Mouse (Mus musculus) neural tube, embryonic 13.5 days (tissue): Measurements from ENCODE around the gene St6galnac5. TPM values are rescaled to one million over a fixed set of nuclear protein-coding genes. Genes with fewer than 3 reads are reported as not detected.

ENCODE experiments used
- ATAC-seq: fragments of 200-750 bp; cut with Nextera tagmentation; 2 replicates; pipeline ENCODE4 v1.8.0; 2017; ENCODE audit warnings: low read depth, mild to moderate bottlenecking, moderate TSS enrichment, moderate library complexity
- H3K27ac ChIP-seq: fragments of 300-500 bp; sonication (generic); replicated peaks from 2 replicates; pipeline ENCODE4 v1.5.1; 2015; ENCODE audit warnings: moderate library complexity, mild to moderate bottlenecking, inconsistent platforms
- H3K27me3 ChIP-seq: fragments of 300-500 bp; sonication (generic); 2 replicates; pipeline ENCODE4 v1.6.1; 2015; ENCODE audit warnings: mild to moderate bottlenecking, inconsistent platforms
- H3K36me3 ChIP-seq: fragments of 300-500 bp; sonication (generic); 2 replicates; pipeline ENCODE4 v1.6.1; 2015; ENCODE audit warnings: mild to moderate bottlenecking, inconsistent platforms
- H3K4me1 ChIP-seq: fragments of 300-500 bp; sonication (generic); replicated peaks from 2 replicates; pipeline ENCODE4 v1.6.1; 2015; ENCODE audit warnings: inconsistent platforms
- H3K4me2 ChIP-seq: fragments of 300-500 bp; sonication (generic); 2 replicates; pipeline ENCODE4 v1.6.1; 2015; ENCODE audit warnings: inconsistent platforms, mild to moderate bottlenecking, moderate library complexity
- H3K4me3 ChIP-seq: fragments of 300-500 bp; sonication (generic); 2 replicates; pipeline ENCODE4 v1.5.1; 2015; ENCODE audit warnings: mild to moderate bottlenecking, inconsistent platforms
- H3K9ac ChIP-seq: fragments of 300-500 bp; sonication (generic); 2 replicates; pipeline ENCODE4 v1.6.1; 2015; ENCODE audit warnings: moderate library complexity, mild to moderate bottlenecking, inconsistent platforms
- H3K9me3 ChIP-seq: fragments of 300-500 bp; sonication (generic); 2 replicates; pipeline ENCODE4 v1.6.1; 2016; ENCODE audit warnings: inconsistent platforms
- WGBS: fragments of 180-500 bp; shearing (Covaris S2); methylation state at CpG from one replicate; pipeline ENCODE4 v1.1.7; 2015; 5-methylcytosine and 5-hydroxymethylcytosine counted together
- polyA plus RNA-seq: library from polyadenylated mRNA; unstranded; fragments of >200 nt; fragmentation: Nextera tagmentation; extraction: Ambion mirVana; gene quantifications from 2 replicates; pipeline ENCODE4 v1.2.1, GENCODE M21; 2015

St6galnac5 gene
- polyA plus RNA-seq, 1 experiment from 2014 or later = 11.0 TPM

DNA sequence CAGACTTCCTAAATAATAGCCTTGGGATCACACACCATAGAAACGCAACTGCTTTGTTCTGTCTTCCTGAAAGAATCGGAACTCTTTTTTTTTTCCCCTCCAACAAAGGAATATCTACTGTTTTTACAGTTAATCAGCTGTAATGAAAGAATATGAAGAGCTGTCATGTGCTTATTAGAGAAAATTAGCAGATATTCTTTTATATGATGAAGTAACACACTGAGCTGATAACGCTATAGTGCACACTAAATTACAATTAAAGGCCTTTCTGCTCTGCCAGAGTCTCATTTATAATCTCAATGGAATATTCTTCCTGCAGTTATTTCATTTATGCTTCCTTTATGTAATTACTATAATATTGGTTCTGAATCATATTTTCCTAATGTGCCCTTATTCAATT, 139.4 kb downstream of the St6galnac5 start:
- H3K27me3 ChIP-seq = no peaks in the 10 kb centered on the region
- WGBS = 47% methylated on average over 3 of the region's 3 CpGs
- no peak overlapping the region for H3K4me2 ChIP-seq
- ATAC-seq = no peak
- peaks cover 23% of the 10 kb centered on the region for H3K4me1 ChIP-seq
- no peaks in the 10 kb centered on the region for H3K36me3 ChIP-seq
- H3K27ac ChIP-seq = no peak overlapping the region
- no peak overlapping the region for H3K9ac ChIP-seq
- no peaks in the 10 kb centered on the region for H3K9me3 ChIP-seq
- H3K4me3 ChIP-seq = no peak overlapping the region

DNA sequence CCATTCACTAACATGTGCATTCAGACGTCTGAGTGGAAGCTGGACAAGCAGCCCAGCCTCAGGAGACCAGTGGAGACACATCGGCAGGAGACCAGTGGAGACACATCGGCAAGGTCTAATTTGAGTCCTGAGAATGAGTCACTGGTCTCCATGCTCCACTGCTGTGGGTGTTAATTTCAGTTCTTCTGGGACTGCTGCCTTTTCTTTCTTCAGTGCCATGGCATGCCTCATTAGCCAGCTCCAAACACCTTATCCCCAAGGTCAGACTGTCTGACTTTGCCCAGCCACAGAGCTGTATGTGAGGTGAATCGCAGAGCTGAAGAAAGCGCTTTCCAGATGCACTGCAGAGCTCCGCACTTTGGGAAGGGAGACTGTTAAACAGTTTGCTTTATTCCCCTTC, 140.8 kb downstream of the St6galnac5 start:
- peak; percentile 19; the same call in 1 of the 2 replicates for ATAC-seq
- no peak overlapping the region for H3K9ac ChIP-seq
- H3K36me3 ChIP-seq = no peaks in the 10 kb centered on the region
- no peak overlapping the region for H3K27ac ChIP-seq
- no peak overlapping the region for H3K4me2 ChIP-seq
- no peaks in the 10 kb centered on the region for H3K9me3 ChIP-seq
- H3K4me1 ChIP-seq = peaks cover 23% of the 10 kb centered on the region
- H3K27me3 ChIP-seq = no peaks in the 10 kb centered on the region
- H3K4me3 ChIP-seq = no peak overlapping the region
- WGBS = 79% methylated on average over 6 of the region's 6 CpGs

DNA sequence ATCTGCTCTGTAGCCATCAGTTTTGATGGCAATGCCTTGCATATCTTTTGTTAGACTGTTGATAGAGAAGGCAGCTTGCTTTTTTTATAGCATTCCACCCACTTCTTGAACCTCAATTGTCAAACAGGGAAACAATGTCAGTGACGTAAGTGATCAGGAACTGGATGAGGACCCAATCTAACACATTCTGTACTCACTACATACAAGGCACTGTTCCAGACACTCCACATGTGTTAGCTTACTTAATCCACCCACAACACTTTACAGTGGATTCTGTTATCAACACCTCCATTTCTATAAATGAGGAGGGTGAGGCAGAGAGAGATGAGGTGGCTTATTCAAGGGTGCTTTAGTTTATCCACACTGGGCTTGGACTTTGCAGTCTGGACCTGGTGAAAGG, 144.1 kb downstream of the St6galnac5 start:
- Histone ChIP-seq H3K36me3 (no peaks in the 10 kb centered on the region), H3K27me3 (no peaks in the 10 kb centered on the region), H3K4me1 (peaks cover 19% of the 10 kb centered on the region), H3K9ac (no peak overlapping the region), H3K4me3 (no peak overlapping the region), H3K27ac (no peak overlapping the region), H3K9me3 (no peaks in the 10 kb centered on the region; the same call in 1 of the 2 replicates), H3K4me2 (no peak overlapping the region)
- 90% methylated on average over 1 of the region's 1 CpGs for WGBS
- ATAC-seq = no peak

DNA sequence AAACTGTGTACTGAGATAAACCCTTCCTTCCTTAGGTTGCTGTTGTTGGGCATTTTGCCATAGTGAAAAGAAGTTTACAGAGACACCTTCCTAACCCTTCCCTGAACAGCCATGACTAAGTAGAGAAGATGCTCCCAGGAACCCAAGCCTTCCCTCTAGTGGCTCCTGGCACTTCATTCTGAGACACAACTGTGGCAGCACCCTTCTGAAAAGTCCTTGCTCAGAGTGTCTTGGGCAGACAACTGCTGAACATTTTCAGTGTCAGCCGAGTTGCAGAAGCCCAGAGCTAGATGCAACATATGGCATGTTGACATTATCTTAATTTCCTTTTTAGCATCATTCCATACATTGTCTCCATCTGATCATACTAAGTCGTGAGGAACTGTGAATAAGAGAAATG, 144.6 kb downstream of the St6galnac5 start:
- WGBS = 75% methylated on average over 2 of the region's 2 CpGs
- Histone ChIP-seq H3K4me3 (no peak overlapping the region), H3K9me3 (no peaks in the 10 kb centered on the region; the same call in 1 of the 2 replicates), H3K4me2 (no peak overlapping the region), H3K27me3 (no peaks in the 10 kb centered on the region), H3K4me1 (peaks cover 22% of the 10 kb centered on the region), H3K27ac (no peak overlapping the region), H3K9ac (no peak overlapping the region), H3K36me3 (no peaks in the 10 kb centered on the region)
- no peak for ATAC-seq

- no peak overlapping the region for H3K4me2 ChIP-seq
- WGBS = 68% methylated on average over 4 of the region's 4 CpGs
- H3K27ac ChIP-seq = no peak overlapping the region
- H3K36me3 ChIP-seq = no peaks in the 10 kb centered on the region
- no peaks in the 10 kb centered on the region for H3K27me3 ChIP-seq
- peaks cover 26% of the 10 kb centered on the region for H3K4me1 ChIP-seq
- no peak overlapping the region for H3K9ac ChIP-seq
- peak; percentile 66; the same call in 1 of the 2 replicates for ATAC-seq
- H3K4me3 ChIP-seq = no peak overlapping the region
- no peaks in the 10 kb centered on the region; the same call in 1 of the 2 replicates for H3K9me3 ChIP-seq
Observed at GRCm38 (mm10) chr3:152832436-152832835, 149.6 kb downstream of the St6galnac5 start.

GRCm38 (mm10) chr3:152831974-152832373, 150.1 kb downstream of the St6galnac5 start:
- Histone ChIP-seq H3K9ac (no peak overlapping the region), H3K4me3 (no peak overlapping the region), H3K4me1 (peaks cover 26% of the 10 kb centered on the region), H3K4me2 (no peak overlapping the region), H3K9me3 (no peaks in the 10 kb centered on the region; the same call in 1 of the 2 replicates), H3K27me3 (no peaks in the 10 kb centered on the region), H3K27ac (peak overlapping the region; percentile 38; the same call in 1 of the 2 replicates), H3K36me3 (no peaks in the 10 kb centered on the region)
- 66% methylated on average over 9 of the region's 9 CpGs for WGBS
- peak; percentile 68 for ATAC-seq

DNA sequence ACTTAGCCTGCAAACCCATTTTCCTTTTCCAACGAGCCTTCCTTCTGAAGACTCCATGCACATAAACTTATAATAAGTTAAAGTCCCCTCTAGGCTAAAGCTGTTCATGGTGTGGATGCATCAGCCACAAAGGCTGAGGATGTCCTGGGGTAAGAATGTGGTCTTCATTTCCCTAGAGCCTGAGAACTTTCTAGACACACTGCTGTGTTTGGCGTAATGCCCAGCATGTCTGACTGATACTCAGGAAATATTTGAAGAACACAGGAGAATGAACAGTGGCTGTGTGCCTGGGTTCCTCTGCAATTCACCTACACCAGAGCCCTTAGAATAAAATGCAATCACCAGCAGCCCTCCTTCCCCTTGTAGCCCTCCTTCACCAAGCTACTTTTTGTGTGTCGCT, 150.7 kb downstream of the St6galnac5 start:
- Histone ChIP-seq H3K4me1 (peaks cover 26% of the 10 kb centered on the region), H3K4me2 (no peak overlapping the region), H3K4me3 (no peak overlapping the region), H3K9me3 (no peaks in the 10 kb centered on the region; the same call in 1 of the 2 replicates), H3K27ac (peak overlapping the region; percentile 38; the same call in 1 of the 2 replicates), H3K36me3 (no peaks in the 10 kb centered on the region), H3K9ac (no peak overlapping the region), H3K27me3 (no peaks in the 10 kb centered on the region)
- 83% methylated on average over 3 of the region's 3 CpGs for WGBS
- ATAC-seq = no peak

DNA sequence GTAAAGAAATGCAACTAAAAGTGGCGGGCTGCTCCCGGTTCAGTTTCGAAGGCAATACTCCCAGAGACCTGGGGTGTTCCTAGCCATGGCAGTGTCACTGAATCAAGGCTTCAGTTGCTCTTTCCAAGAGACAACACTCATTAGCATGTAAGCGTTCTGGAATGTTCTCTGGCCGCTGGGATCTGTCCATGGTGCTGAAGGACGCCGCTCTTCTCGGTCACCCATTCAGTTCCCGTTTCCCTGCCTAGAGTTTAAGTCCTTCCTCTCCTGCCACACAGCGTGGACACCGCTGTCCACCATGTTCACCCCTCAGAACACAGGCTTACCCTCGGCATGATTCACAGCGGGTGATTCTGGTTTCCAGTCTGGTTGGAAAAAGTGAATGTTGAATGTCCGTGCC, 160.8 kb downstream of the St6galnac5 start:
- WGBS = 72% methylated on average over 14 of the region's 14 CpGs
- no peak for ATAC-seq
- H3K27me3 ChIP-seq = no peaks in the 10 kb centered on the region
- no peaks in the 10 kb centered on the region for H3K36me3 ChIP-seq
- no peak overlapping the region for H3K9ac ChIP-seq
- no peak overlapping the region for H3K27ac ChIP-seq
- no peak overlapping the region for H3K4me3 ChIP-seq
- H3K4me1 ChIP-seq = no peaks in the 10 kb centered on the region
- no peak overlapping the region for H3K4me2 ChIP-seq
- H3K9me3 ChIP-seq = no peaks in the 10 kb centered on the region

- H3K4me1 ChIP-seq = no peaks in the 10 kb centered on the region
- 86% methylated on average over 3 of the region's 3 CpGs for WGBS
- no peaks in the 10 kb centered on the region for H3K9me3 ChIP-seq
- H3K9ac ChIP-seq = no peak overlapping the region
- H3K36me3 ChIP-seq = no peaks in the 10 kb centered on the region
- ATAC-seq = no peak
- H3K4me2 ChIP-seq = no peak overlapping the region
- H3K27me3 ChIP-seq = no peaks in the 10 kb centered on the region
- H3K27ac ChIP-seq = no peak overlapping the region
- no peak overlapping the region for H3K4me3 ChIP-seq
Observed at GRCm38 (mm10) chr3:152820406-152820805, 161.6 kb downstream of the St6galnac5 start.

- no peaks in the 10 kb centered on the region for H3K4me1 ChIP-seq
- H3K27ac ChIP-seq = no peak overlapping the region
- no peaks in the 10 kb centered on the region for H3K27me3 ChIP-seq
- no peak for ATAC-seq
- no peak overlapping the region for H3K9ac ChIP-seq
- H3K4me2 ChIP-seq = no peak overlapping the region
- H3K4me3 ChIP-seq = no peak overlapping the region
- H3K9me3 ChIP-seq = no peaks in the 10 kb centered on the region
- no peaks in the 10 kb centered on the region for H3K36me3 ChIP-seq
- WGBS = 90% methylated on average over 5 of the region's 5 CpGs
Observed at GRCm38 (mm10) chr3:152815110-152815509, 166.9 kb downstream of the St6galnac5 start.

DNA sequence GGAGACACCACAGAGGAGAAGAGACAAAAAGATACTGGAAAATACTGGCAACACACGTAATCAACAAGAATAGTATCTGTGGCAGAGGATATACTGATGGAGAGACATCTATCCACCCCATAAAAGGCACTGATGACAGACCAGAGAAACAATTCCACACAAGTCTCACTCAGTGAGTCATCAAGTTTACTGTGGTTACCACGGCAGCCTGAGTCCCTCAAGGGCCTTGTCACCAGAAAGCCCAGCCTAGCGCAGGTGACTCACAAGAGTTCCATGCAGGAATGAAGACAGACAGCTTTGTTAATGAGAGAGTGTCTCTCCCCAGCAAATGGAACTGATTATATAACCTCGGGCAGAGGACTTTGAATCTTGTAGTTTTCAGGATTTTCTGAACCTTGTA, 168.1 kb downstream of the St6galnac5 start:
- Histone ChIP-seq H3K9me3 (no peaks in the 10 kb centered on the region), H3K27me3 (no peaks in the 10 kb centered on the region), H3K4me1 (no peaks in the 10 kb centered on the region), H3K4me3 (no peak overlapping the region), H3K4me2 (no peak overlapping the region), H3K9ac (no peak overlapping the region), H3K27ac (no peak overlapping the region), H3K36me3 (no peaks in the 10 kb centered on the region)
- ATAC-seq = no peak
- 78% methylated on average over 4 of the region's 4 CpGs for WGBS

DNA sequence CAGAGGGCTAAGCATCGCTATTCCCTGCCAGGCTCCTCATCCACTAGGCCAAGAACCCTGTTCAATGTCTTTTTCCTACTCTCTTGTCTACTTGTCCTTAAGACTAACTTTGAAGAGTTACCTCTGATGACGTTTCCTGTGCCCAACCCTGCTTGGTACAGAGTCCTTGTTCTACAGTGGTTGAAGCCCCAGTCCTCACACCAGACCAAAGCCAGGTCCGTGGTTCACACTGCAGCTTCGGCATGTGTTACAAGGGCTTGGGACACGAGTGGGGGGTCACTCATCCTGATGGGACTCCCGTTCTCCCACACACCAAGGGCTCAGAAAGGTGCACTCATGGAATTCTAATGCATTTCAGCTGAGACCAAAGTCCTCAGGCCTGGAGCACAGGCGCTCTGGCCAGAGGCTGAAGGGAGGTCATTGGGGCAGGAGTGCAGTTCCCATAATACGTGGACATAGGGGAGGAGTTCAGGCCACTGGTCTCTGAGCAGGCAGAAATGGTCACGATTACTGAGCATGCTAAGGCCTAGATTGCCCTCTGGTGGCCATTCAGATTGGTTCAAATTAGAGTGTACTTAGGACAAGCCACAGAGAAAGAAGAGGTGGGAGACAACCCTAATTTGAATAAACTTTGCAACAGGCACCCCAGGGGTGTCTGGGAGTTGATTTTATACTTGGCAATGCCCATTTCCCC, 182.2 kb downstream of the St6galnac5 start:
- H3K9me3 ChIP-seq = 0 out of 2 replicates have a peak, but pooled peaks cover 5% of the 10 kb centered on the region
- no peak overlapping the region for H3K27ac ChIP-seq
- no peak overlapping the region for H3K9ac ChIP-seq
- 83% methylated on average over 9 of the region's 9 CpGs for WGBS
- H3K27me3 ChIP-seq = no peaks in the 10 kb centered on the region
- 0 out of 2 replicates have a peak, but pooled peaks cover 4% of the 10 kb centered on the region for H3K4me1 ChIP-seq
- H3K36me3 ChIP-seq = no peaks in the 10 kb centered on the region; the same call in 1 of the 2 replicates
- ATAC-seq = no peak
- H3K4me2 ChIP-seq = no peak overlapping the region
- H3K4me3 ChIP-seq = no peak overlapping the region

GRCm38 (mm10) chr3:152797354-152797753, 184.7 kb downstream of the St6galnac5 start:
- Histone ChIP-seq H3K9me3 (0 out of 2 replicates have a peak, but pooled peaks cover 5% of the 10 kb centered on the region), H3K27ac (no peak overlapping the region), H3K9ac (no peak overlapping the region), H3K4me1 (0 out of 2 replicates have a peak, but pooled peaks cover 4% of the 10 kb centered on the region), H3K4me2 (no peak overlapping the region), H3K36me3 (peaks cover 4% of the 10 kb centered on the region; the same call in 1 of the 2 replicates), H3K27me3 (no peaks in the 10 kb centered on the region), H3K4me3 (no peak overlapping the region)
- 10% methylated on average over 2 of the region's 2 CpGs for WGBS
- ATAC-seq = no peak
